Mouse (Mus musculus): Measurements from ENCODE around the gene Arpp21.

Arpp21 gene

GRCm38 (mm10) chr9:112235696-112236397 lies at the start of gene Arpp21:
Gene Arpp21 (minus strand): TSS chr9:112235938.
- in situ Hi-C loops (cut with MboI; ENCODE audit: low pct_unique_long_range_greater_than_20kb in 1 of 2, low sequenced_read_pairs in 2 of 2, unreplicated experiment in 1 of 2): no loop called here

- in situ Hi-C loops (cut with MboI; ENCODE audit: low pct_unique_long_range_greater_than_20kb in 1 of 2, low sequenced_read_pairs in 2 of 2, unreplicated experiment in 1 of 2): no loop called here
These were observed 36.8 kb upstream of the Arpp21 start for GRCm38 (mm10) chr9:112272426-112272969.

- in situ Hi-C loops (cut with MboI; ENCODE audit: low pct_unique_long_range_greater_than_20kb in 1 of 2, low sequenced_read_pairs in 2 of 2, unreplicated experiment in 1 of 2): no loop called here
These were observed 29.4 kb upstream of the Arpp21 start for GRCm38 (mm10) chr9:112264982-112265641.

GRCm38 (mm10) chr9:112261986-112262901 lies 26.5 kb upstream of the Arpp21 start:
- in situ Hi-C loops (cut with MboI; ENCODE audit: low pct_unique_long_range_greater_than_20kb in 1 of 2, low sequenced_read_pairs in 2 of 2, unreplicated experiment in 1 of 2): no loop called here

- in situ Hi-C loops (cut with MboI; ENCODE audit: low pct_unique_long_range_greater_than_20kb in 1 of 2, low sequenced_read_pairs in 2 of 2, unreplicated experiment in 1 of 2): no loop called here
These were observed 25.8 kb upstream of the Arpp21 start for GRCm38 (mm10) chr9:112261556-112261955.

- in situ Hi-C loops (cut with MboI; ENCODE audit: low pct_unique_long_range_greater_than_20kb in 1 of 2, low sequenced_read_pairs in 2 of 2, unreplicated experiment in 1 of 2): no loop called here
These were observed 25.0 kb upstream of the Arpp21 start for GRCm38 (mm10) chr9:112260696-112261095.

GRCm38 (mm10) chr9:112258560-112258959 lies 22.8 kb upstream of the Arpp21 start:
- in situ Hi-C loops (cut with MboI; ENCODE audit: low pct_unique_long_range_greater_than_20kb in 1 of 2, low sequenced_read_pairs in 2 of 2, unreplicated experiment in 1 of 2): no loop called here

GRCm38 (mm10) chr9:112255971-112256370 lies 20.2 kb upstream of the Arpp21 start:
- in situ Hi-C loops (cut with MboI; ENCODE audit: low pct_unique_long_range_greater_than_20kb in 1 of 2, low sequenced_read_pairs in 2 of 2, unreplicated experiment in 1 of 2): no loop called here

- in situ Hi-C loops (cut with MboI; ENCODE audit: low pct_unique_long_range_greater_than_20kb in 1 of 2, low sequenced_read_pairs in 2 of 2, unreplicated experiment in 1 of 2): no loop called here
These were observed 18.0 kb upstream of the Arpp21 start for GRCm38 (mm10) chr9:112253730-112254129.

- in situ Hi-C loops (cut with MboI; ENCODE audit: low pct_unique_long_range_greater_than_20kb in 1 of 2, low sequenced_read_pairs in 2 of 2, unreplicated experiment in 1 of 2): no loop called here
These were observed 16.1 kb upstream of the Arpp21 start for GRCm38 (mm10) chr9:112251857-112252256.

- in situ Hi-C loops (cut with MboI; ENCODE audit: low pct_unique_long_range_greater_than_20kb in 1 of 2, low sequenced_read_pairs in 2 of 2, unreplicated experiment in 1 of 2): no loop called here
These were observed 15.6 kb upstream of the Arpp21 start for GRCm38 (mm10) chr9:112251339-112251738.

GRCm38 (mm10) chr9:112249753-112250152 lies 14.0 kb upstream of the Arpp21 start:
- in situ Hi-C loops (cut with MboI; ENCODE audit: low pct_unique_long_range_greater_than_20kb in 1 of 2, low sequenced_read_pairs in 2 of 2, unreplicated experiment in 1 of 2): no loop called here

- in situ Hi-C loops (cut with MboI; ENCODE audit: low pct_unique_long_range_greater_than_20kb in 1 of 2, low sequenced_read_pairs in 2 of 2, unreplicated experiment in 1 of 2): no loop called here
These were observed 11.4 kb upstream of the Arpp21 start for GRCm38 (mm10) chr9:112247183-112247582.

- in situ Hi-C loops (cut with MboI; ENCODE audit: low pct_unique_long_range_greater_than_20kb in 1 of 2, low sequenced_read_pairs in 2 of 2, unreplicated experiment in 1 of 2): no loop called here
These were observed 2.4 kb upstream of the Arpp21 start for GRCm38 (mm10) chr9:112238168-112238567.

- in situ Hi-C loops (cut with MboI; ENCODE audit: low pct_unique_long_range_greater_than_20kb in 1 of 2, low sequenced_read_pairs in 2 of 2, unreplicated experiment in 1 of 2): no loop called here
These were observed 813 bp upstream of the Arpp21 start for GRCm38 (mm10) chr9:112236551-112236950.

GRCm38 (mm10) chr9:112235041-112235695 lies 570 bp downstream of the Arpp21 start:
- in situ Hi-C loops (cut with MboI; ENCODE audit: low pct_unique_long_range_greater_than_20kb in 1 of 2, low sequenced_read_pairs in 2 of 2, unreplicated experiment in 1 of 2): no loop called here

GRCm38 (mm10) chr9:112234505-112235024 lies 1.2 kb downstream of the Arpp21 start:
- in situ Hi-C loops (cut with MboI; ENCODE audit: low pct_unique_long_range_greater_than_20kb in 1 of 2, low sequenced_read_pairs in 2 of 2, unreplicated experiment in 1 of 2): no loop called here

GRCm38 (mm10) chr9:112233822-112234504 lies 1.8 kb downstream of the Arpp21 start:
- in situ Hi-C loops (cut with MboI; ENCODE audit: low pct_unique_long_range_greater_than_20kb in 1 of 2, low sequenced_read_pairs in 2 of 2, unreplicated experiment in 1 of 2): no loop called here

Measured in mouse embryonic stem cell (cell line).